ENCODE assay signal across 14 mouse cellular contexts in the genomic region with DNA sequence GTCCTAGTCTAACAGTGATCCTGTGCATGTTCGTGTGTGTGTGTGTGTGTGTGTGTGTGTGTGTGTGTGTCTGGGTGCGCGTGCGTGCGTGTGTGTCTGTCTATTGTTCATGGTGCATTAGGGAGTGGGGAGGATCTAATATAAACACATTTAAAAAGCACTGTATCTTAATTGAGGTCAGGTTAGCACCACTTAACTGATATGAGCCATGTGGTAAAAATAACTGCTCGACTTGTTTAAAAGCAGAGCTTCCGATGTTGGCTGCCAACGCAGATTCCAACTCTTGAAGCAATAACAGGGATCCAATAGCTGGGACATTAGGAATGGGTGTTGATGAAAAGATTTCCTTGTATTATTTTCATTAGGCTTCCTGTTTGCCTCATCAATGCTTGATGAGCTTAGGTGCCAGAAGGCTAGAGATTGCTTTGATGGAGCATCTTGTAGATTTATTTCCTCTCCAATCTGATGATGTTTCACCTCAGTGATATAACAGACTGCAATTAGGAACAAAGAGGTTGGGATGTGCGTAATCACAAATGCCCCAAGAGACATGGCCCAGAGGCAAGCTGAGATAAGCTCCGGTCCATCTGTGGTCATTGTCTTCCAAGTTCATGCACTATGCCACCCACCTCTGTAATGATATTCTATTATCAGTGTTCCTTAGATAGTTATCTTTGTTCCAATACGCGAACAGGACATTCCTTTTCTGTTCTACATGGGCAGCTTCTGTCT.
DNase-seq lines count a peak whose midpoint lies in the region; ATAC-seq and TF ChIP-seq lines count a peak whose summit lies in the region.
"Had no signal": no experiment of that assay in that cellular context is flagged by ENCODE, and none has a peak within 500 bp of the region (broad histone marks: within the 10 kb centered on the region; RNA-seq: fewer than 3 reads in every experiment).

No protein-coding gene starts in this region.

- TF ChIP-seq CTCF in stomach, postnatal 0 days (IDR thresholded peaks at IDR 0.05; ENCODE audit: low read depth): no peak
- no peak for TF ChIP-seq CTCF in heart, postnatal 0 days (IDR thresholded peaks at IDR 0.05; ENCODE audit: low read depth)

- no peaks in the 10 kb centered on the region for H3K4me1 ChIP-seq in stomach, embryonic 14.5 days (ENCODE audit: control insufficient read depth, insufficient read depth, low read length)
- no peaks in the 10 kb centered on the region for H3K4me1 ChIP-seq in stomach, postnatal 0 days (replicated peaks; ENCODE audit: control insufficient read depth, insufficient read depth)
- 0 out of 2 replicates have a peak, but pooled peaks cover 6% of the 10 kb centered on the region for H3K4me1 ChIP-seq in heart, postnatal 0 days (ENCODE audit: control insufficient read depth, insufficient read depth)
- H3K4me1 ChIP-seq in liver, embryonic 12.5 days: no peaks in the 10 kb centered on the region

- peak; percentile 69; the same call in 1 of the 2 replicates for ATAC-seq in stomach, embryonic 14.5 days (ENCODE audit: insufficient number of reproducible peaks, insufficient read depth, low FRiP score, low read depth)
- ATAC-seq in stomach, postnatal 0 days (ENCODE audit: low FRiP score, low TSS enrichment): no peak
- peak; percentile 44 for ATAC-seq in heart, postnatal 0 days (ENCODE audit: insufficient read depth, low read depth)
- no peak for ATAC-seq in liver, embryonic 12.5 days
- ATAC-seq: forebrain, postnatal 0 days; Patski had no signal

- no peaks in the 10 kb centered on the region for H3K9me3 ChIP-seq in stomach, embryonic 14.5 days (ENCODE audit: control insufficient read depth, low read depth, low read length)
- H3K9me3 ChIP-seq in stomach, postnatal 0 days (ENCODE audit: control insufficient read depth, low read length): no peaks in the 10 kb centered on the region
- H3K9me3 ChIP-seq in heart, postnatal 0 days (replicated peaks; ENCODE audit: control insufficient read depth, low read length): no peaks in the 10 kb centered on the region
- H3K9me3 ChIP-seq in liver, embryonic 12.5 days (replicated peaks): no peaks in the 10 kb centered on the region

- no peak overlapping the region for H3K4me2 ChIP-seq in stomach, embryonic 14.5 days (replicated peaks; ENCODE audit: low read depth, low read length)
- no peak overlapping the region for H3K4me2 ChIP-seq in stomach, postnatal 0 days (replicated peaks; ENCODE audit: low read depth)
- H3K4me2 ChIP-seq in heart, postnatal 0 days (ENCODE audit: low read depth, low read length): 0 out of 2 replicates have a peak overlapping the region, but pooled peaks have one; percentile 25
- no peak overlapping the region for H3K4me2 ChIP-seq in liver, embryonic 12.5 days

- H3K36me3 ChIP-seq in stomach, embryonic 14.5 days (ENCODE audit: control insufficient read depth, insufficient read depth, low read length): no peaks in the 10 kb centered on the region
- H3K36me3 ChIP-seq in stomach, postnatal 0 days (ENCODE audit: control insufficient read depth, insufficient read depth, low read length): no peaks in the 10 kb centered on the region
- no peaks in the 10 kb centered on the region for H3K36me3 ChIP-seq in heart, postnatal 0 days (replicated peaks; ENCODE audit: control insufficient read depth, insufficient read depth, low read length)
- H3K36me3 ChIP-seq in liver, embryonic 12.5 days: no peaks in the 10 kb centered on the region

- no peak overlapping the region for H3K27ac ChIP-seq in stomach, embryonic 14.5 days (ENCODE audit: low read length)
- no peak overlapping the region for H3K27ac ChIP-seq in stomach, postnatal 0 days (replicated peaks)
- H3K27ac ChIP-seq in heart, postnatal 0 days (ENCODE audit: low read depth): no peak overlapping the region
- H3K27ac ChIP-seq in liver, embryonic 12.5 days: no peak overlapping the region
- H3K27ac ChIP-seq: layer of hippocampus, adult 2 months had no signal

- 39% methylated on average over 12 of the region's 12 CpGs for WGBS in stomach, embryonic 14.5 days
- 47% methylated on average over 12 of the region's 12 CpGs for WGBS in stomach, postnatal 0 days
- WGBS in heart, postnatal 0 days: 18% methylated on average over 12 of the region's 12 CpGs
- WGBS in liver, embryonic 12.5 days (ENCODE audit: insufficient replicate concordance): 73% methylated on average over 12 of the region's 12 CpGs

- TF ChIP-seq EP300 in stomach, postnatal 0 days (optimal IDR thresholded peaks at IDR 0.05): no peak
- TF ChIP-seq EP300 in heart, postnatal 0 days (IDR thresholded peaks at IDR 0.05; ENCODE audit: low read depth): 0 out of 2 replicates have a peak, but pooled peaks have one; percentile 9

- no peak for DNase-seq in stomach, postnatal 0 days (ENCODE audit: low spot score)
- no peak for DNase-seq in heart, postnatal 0 days (ENCODE audit: low spot score)
- DNase-seq in kidney, postnatal 36 days: peak; percentile 5 to 29
- peak; percentile 2 for DNase-seq in skeletal muscle tissue, adult 2 months (ENCODE audit: low read depth, low spot score)
- DNase-seq in adipocyte (ENCODE audit: low spot score): no peak
- DNase-seq in retina, embryonic 14.5 days (ENCODE audit: low spot score): no peak
- DNase-seq: forebrain, postnatal 0 days; gastrocnemius, postnatal 25 days; liver had no signal

- H3K27me3 ChIP-seq in stomach, embryonic 14.5 days (ENCODE audit: control insufficient read depth, insufficient read depth, low read length): no peaks in the 10 kb centered on the region
- no peaks in the 10 kb centered on the region for H3K27me3 ChIP-seq in stomach, postnatal 0 days (ENCODE audit: control insufficient read depth, insufficient read depth, low read length)
- H3K27me3 ChIP-seq in heart, postnatal 0 days (ENCODE audit: control insufficient read depth, insufficient read depth, low read length): no peaks in the 10 kb centered on the region
- H3K27me3 ChIP-seq in liver, embryonic 12.5 days (replicated peaks): no peaks in the 10 kb centered on the region
- H3K27me3 ChIP-seq: CH12.LX had no signal

- no peak overlapping the region for H3K4me3 ChIP-seq in stomach, embryonic 14.5 days (ENCODE audit: low read depth, low read length)
- H3K4me3 ChIP-seq in stomach, postnatal 0 days (ENCODE audit: low read depth, low read length): no peak overlapping the region
- H3K4me3 ChIP-seq in heart, postnatal 0 days (ENCODE audit: low read depth, low read length): no peak overlapping the region
- no peak overlapping the region for H3K4me3 ChIP-seq in liver, embryonic 12.5 days
- H3K4me3 ChIP-seq: layer of hippocampus, adult 2 months had no signal

- H3K9ac ChIP-seq in stomach, embryonic 14.5 days (replicated peaks; ENCODE audit: low read depth, low read length): no peak overlapping the region
- H3K9ac ChIP-seq in stomach, postnatal 0 days (ENCODE audit: low read length): no peak overlapping the region
- H3K9ac ChIP-seq in heart, postnatal 0 days (replicated peaks; ENCODE audit: low read depth, low read length): no peak overlapping the region
- H3K9ac ChIP-seq in liver, embryonic 12.5 days: no peak overlapping the region
- H3K9ac ChIP-seq: forebrain, postnatal 0 days had no signal

Comparison
In these comparisons a context has a peak if more than half of its experiments do, and no peak if none do; other contexts are left out.
1. ATAC-seq: peak in stomach, embryonic 14.5 days (single experiment) and heart, postnatal 0 days (single experiment); none in stomach, postnatal 0 days (single experiment) and liver, embryonic 12.5 days (single experiment).
2. DNase-seq: peak in kidney, postnatal 36 days (2 of 2) and skeletal muscle tissue, adult 2 months (single experiment); none in stomach, postnatal 0 days (single experiment), heart, postnatal 0 days (single experiment), adipocyte (single experiment) and retina, embryonic 14.5 days (single experiment).